Mouse (Mus musculus): ENCODE results near the gene Erbb2. TPM values are rescaled to one million over a fixed set of nuclear protein-coding genes. Genes with fewer than 3 reads are reported as not detected.

Erbb2 gene
- total RNA-seq, 1 experiment, result 13.2 TPM

GRCm38 (mm10) chr11:98388282-98388681 lies 24.0 kb upstream of the Erbb2 start:
- peaks cover 0 to 31% of the 10 kb centered on the region in 2 experiments; a peak in 1 of 4 replicates for H3K4me1 ChIP-seq (ENCODE audit: control insufficient read depth in 2 of 2, insufficient read depth in 2 of 2, low read length in 2 of 2, poor library complexity in 1 of 2)
- in situ Hi-C loops (cut with MboI; ENCODE audit: low sequenced_read_pairs in 2 of 2, unreplicated experiment in 2 of 2), result no loop called here
- H3K4me3 ChIP-seq (ENCODE audit: insufficient read depth in 1 of 2, low read depth in 1 of 2, low read length in 2 of 2, poor library complexity in 1 of 2, severe bottlenecking in 1 of 2), result no peak overlapping the region
- no peak overlapping the region for H3K27ac ChIP-seq (ENCODE audit: insufficient read depth, low read depth, low read length, poor library complexity, severe bottlenecking)
- no peaks in the 10 kb centered on the region for H3K9me3 ChIP-seq (ENCODE audit: control insufficient read depth, insufficient read depth, low read depth, low read length)
- DNase-seq (ENCODE audit: low read depth, low spot score), result no peak
- H3K9ac ChIP-seq (ENCODE audit: insufficient read depth, low read depth, low read length, poor library complexity, severe bottlenecking), result no peak overlapping the region
- TF ChIP-seq CHD2 (IDR thresholded peaks at IDR 0.05; ENCODE audit: low read depth, low read length) (no peak), MAFK (IDR thresholded peaks at IDR 0.05; ENCODE audit: insufficient read depth, low read depth, low read length) (no peak)
- no peaks in the 10 kb centered on the region for H3K36me3 ChIP-seq (ENCODE audit: control insufficient read depth, insufficient read depth, low read length, poor library complexity, severe bottlenecking)

- in situ Hi-C loops (cut with MboI; ENCODE audit: low sequenced_read_pairs in 2 of 2, unreplicated experiment in 2 of 2), result no loop called here
These were observed 23.0 kb upstream of the Erbb2 start for GRCm38 (mm10) chr11:98389221-98389780.

GRCm38 (mm10) chr11:98390141-98390540 lies 22.1 kb upstream of the Erbb2 start:
- no peak for DNase-seq (ENCODE audit: low read depth, low spot score)
- no peak overlapping the region for H3K27ac ChIP-seq (ENCODE audit: insufficient read depth, low read depth, low read length, poor library complexity, severe bottlenecking)
- no peak overlapping the region for H3K4me3 ChIP-seq (ENCODE audit: insufficient read depth in 1 of 2, low read depth in 1 of 2, low read length in 2 of 2, poor library complexity in 1 of 2, severe bottlenecking in 1 of 2)
- in situ Hi-C loops (cut with MboI; ENCODE audit: low sequenced_read_pairs in 2 of 2, unreplicated experiment in 2 of 2), result no loop called here
- H3K9me3 ChIP-seq (ENCODE audit: control insufficient read depth, insufficient read depth, low read depth, low read length), result no peaks in the 10 kb centered on the region
- H3K4me1 ChIP-seq (ENCODE audit: control insufficient read depth in 2 of 2, insufficient read depth in 2 of 2, low read length in 2 of 2, poor library complexity in 1 of 2), result peaks cover 0 to 31% of the 10 kb centered on the region in 2 experiments; a peak in 1 of 4 replicates
- no peak overlapping the region for H3K9ac ChIP-seq (ENCODE audit: insufficient read depth, low read depth, low read length, poor library complexity, severe bottlenecking)
- TF ChIP-seq CHD2 (IDR thresholded peaks at IDR 0.05; ENCODE audit: low read depth, low read length) (no peak), ZC3H11A (IDR thresholded peaks at IDR 0.05; ENCODE audit: borderline replicate concordance, low read depth, low read length) (no peak), MAFK (IDR thresholded peaks at IDR 0.05; ENCODE audit: insufficient read depth, low read depth, low read length) (no peak), ZNF384 (IDR thresholded peaks at IDR 0.05; ENCODE audit: low read depth, low read length) (no peak), HCFC1 (IDR thresholded peaks at IDR 0.05; ENCODE audit: borderline replicate concordance, insufficient read depth, low read length) (no peak)
- H3K36me3 ChIP-seq (ENCODE audit: control insufficient read depth, insufficient read depth, low read length, poor library complexity, severe bottlenecking), result no peaks in the 10 kb centered on the region

More at GRCm38 (mm10) chr11:98389221-98389780, 23.0 kb upstream of the Erbb2 start:
- TF ChIP-seq CHD2 (IDR thresholded peaks at IDR 0.05; ENCODE audit: low read depth, low read length), result no peak
- no peak for TF ChIP-seq MAFK (IDR thresholded peaks at IDR 0.05; ENCODE audit: insufficient read depth, low read depth, low read length)
- TF ChIP-seq HCFC1 (IDR thresholded peaks at IDR 0.05; ENCODE audit: borderline replicate concordance, insufficient read depth, low read length), result no peak
- no peak for TF ChIP-seq ZNF384 (IDR thresholded peaks at IDR 0.05; ENCODE audit: low read depth, low read length)
- TF ChIP-seq ZC3H11A (IDR thresholded peaks at IDR 0.05; ENCODE audit: borderline replicate concordance, low read depth, low read length), result no peak
- H3K9me3 ChIP-seq (ENCODE audit: control insufficient read depth, insufficient read depth, low read depth, low read length), result no peaks in the 10 kb centered on the region
- H3K4me1 ChIP-seq (ENCODE audit: control insufficient read depth in 2 of 2, insufficient read depth in 2 of 2, low read length in 2 of 2, poor library complexity in 1 of 2), result peaks cover 0 to 31% of the 10 kb centered on the region in 2 experiments; a peak in 1 of 4 replicates
- no peaks in the 10 kb centered on the region for H3K36me3 ChIP-seq (ENCODE audit: control insufficient read depth, insufficient read depth, low read length, poor library complexity, severe bottlenecking)
- no peak overlapping the region for H3K27ac ChIP-seq (ENCODE audit: insufficient read depth, low read depth, low read length, poor library complexity, severe bottlenecking)
- DNase-seq (ENCODE audit: low read depth, low spot score), result no peak
- H3K4me3 ChIP-seq (ENCODE audit: insufficient read depth in 1 of 2, low read depth in 1 of 2, low read length in 2 of 2, poor library complexity in 1 of 2, severe bottlenecking in 1 of 2), result no peak overlapping the region
- H3K9ac ChIP-seq (ENCODE audit: insufficient read depth, low read depth, low read length, poor library complexity, severe bottlenecking), result no peak overlapping the region

GRCm38 (mm10) chr11:98392034-98392433 lies 20.2 kb upstream of the Erbb2 start:
- DNase-seq (ENCODE audit: low read depth, low spot score), result no peak
- Histone ChIP-seq H3K27ac (ENCODE audit: insufficient read depth, low read depth, low read length, poor library complexity, severe bottlenecking) (no peak overlapping the region), H3K9ac (ENCODE audit: insufficient read depth, low read depth, low read length, poor library complexity, severe bottlenecking) (no peak overlapping the region), H3K9me3 (ENCODE audit: control insufficient read depth, insufficient read depth, low read depth, low read length) (no peaks in the 10 kb centered on the region), H3K36me3 (ENCODE audit: control insufficient read depth, insufficient read depth, low read length, poor library complexity, severe bottlenecking) (no peaks in the 10 kb centered on the region), H3K4me1 (ENCODE audit: control insufficient read depth in 2 of 2, insufficient read depth in 2 of 2, low read length in 2 of 2, poor library complexity in 1 of 2) (peaks cover 0 to 29% of the 10 kb centered on the region in 2 experiments; a peak in 1 of 4 replicates), H3K4me3 (ENCODE audit: insufficient read depth in 1 of 2, low read depth in 1 of 2, low read length in 2 of 2, poor library complexity in 1 of 2, severe bottlenecking in 1 of 2) (peak overlapping the region in 1 of 2 experiments; percentile 26; a peak in 2 of 4 replicates)
- in situ Hi-C loops (cut with MboI; ENCODE audit: low sequenced_read_pairs in 2 of 2, unreplicated experiment in 2 of 2), result no loop called here
- TF ChIP-seq ZNF384 (IDR thresholded peaks at IDR 0.05; ENCODE audit: low read depth, low read length) (no peak), CHD2 (IDR thresholded peaks at IDR 0.05; ENCODE audit: low read depth, low read length) (no peak), HCFC1 (IDR thresholded peaks at IDR 0.05; ENCODE audit: borderline replicate concordance, insufficient read depth, low read length) (no peak), ZC3H11A (IDR thresholded peaks at IDR 0.05; ENCODE audit: borderline replicate concordance, low read depth, low read length) (no peak), MAFK (IDR thresholded peaks at IDR 0.05; ENCODE audit: insufficient read depth, low read depth, low read length) (no peak)
